ENCODE assay signal across 7 mouse cellular contexts in genomic region chr7:29853219-29853842, GRCm38 (mm10). TPM values are rescaled to one million over a fixed set of nuclear protein-coding genes. Genes with fewer than 3 reads are reported as not detected.
DNase-seq lines count a peak whose midpoint lies in the region; ATAC-seq and TF ChIP-seq lines count a peak whose summit lies in the region.

Gene Zfp940, minus strand, starts transcription at chr7:29853669.

- H3K9me3 ChIP-seq in embryonic facial prominence, embryonic 10.5 days = no peaks in the 10 kb centered on the region
- no peaks in the 10 kb centered on the region for H3K9me3 ChIP-seq in intestine, postnatal 0 days (ENCODE audit: control insufficient read depth)
- H3K9me3 ChIP-seq in midbrain, embryonic 12.5 days = 0 out of 2 replicates have a peak, but pooled peaks cover 4% of the 10 kb centered on the region

- WGBS in embryonic facial prominence, embryonic 10.5 days = 1% methylated on average over 21 of the region's 21 CpGs
- WGBS in intestine, postnatal 0 days = 1% methylated on average over 21 of the region's 21 CpGs
- 2% methylated on average over 21 of the region's 21 CpGs for WGBS in midbrain, embryonic 12.5 days

- H3K9ac ChIP-seq in intestine, postnatal 0 days (ENCODE audit: low read depth, low read length) = peak within 1 kb of the TSS; percentile 43
- peak within 1 kb of the TSS; percentile 70 for H3K9ac ChIP-seq in midbrain, embryonic 12.5 days (replicated peaks)

- ATAC-seq in intestine, postnatal 0 days = peak; percentile 78; the same call in 1 of the 2 replicates
- peak; percentile 98 for ATAC-seq in midbrain, embryonic 12.5 days (ENCODE audit: low FRiP score, low read depth)

- DNase-seq in adrenal gland, postnatal 10 days = peak; percentile 88
- DNase-seq in embryonic facial prominence, embryonic 10.5 days (ENCODE audit: low spot score) = peak; percentile 88
- DNase-seq in gonadal fat pad, adult 2 months (ENCODE audit: low read depth) = peak; percentile 34
- DNase-seq in left cerebral cortex, postnatal 4 days = peak; percentile 87
- DNase-seq in spleen, adult 12 weeks (ENCODE audit: low spot score) = peak; percentile 57

- no peak for TF ChIP-seq CTCF in intestine, postnatal 0 days (IDR thresholded peaks at IDR 0.05; ENCODE audit: low read depth)

- H3K27ac ChIP-seq in embryonic facial prominence, embryonic 10.5 days (replicated peaks) = peak within 1 kb of the TSS; percentile 86
- H3K27ac ChIP-seq in intestine, postnatal 0 days (ENCODE audit: low read depth, low read length) = no peak within 1 kb of the TSS
- peak within 1 kb of the TSS; percentile 32 for H3K27ac ChIP-seq in midbrain, embryonic 12.5 days (replicated peaks)

- H3K36me3 ChIP-seq in embryonic facial prominence, embryonic 10.5 days (replicated peaks) = peaks cover 30% of the 10 kb centered on the region
- H3K36me3 ChIP-seq in intestine, postnatal 0 days (ENCODE audit: control insufficient read depth, insufficient read depth) = no peaks in the 10 kb centered on the region
- peaks cover 18% of the 10 kb centered on the region for H3K36me3 ChIP-seq in midbrain, embryonic 12.5 days

- peak within 1 kb of the TSS; percentile 75 for H3K4me3 ChIP-seq in embryonic facial prominence, embryonic 10.5 days
- peak within 1 kb of the TSS; percentile 74 for H3K4me3 ChIP-seq in intestine, postnatal 0 days (ENCODE audit: low read depth, low read length)
- peak within 1 kb of the TSS; percentile 58 for H3K4me3 ChIP-seq in midbrain, embryonic 12.5 days

- intact Hi-C loops in left cerebral cortex, postnatal 4 days (cut with DNase I) = no loop called here

- H3K4me1 ChIP-seq in embryonic facial prominence, embryonic 10.5 days = peaks cover 7% of the 10 kb centered on the region
- H3K4me1 ChIP-seq in intestine, postnatal 0 days (replicated peaks; ENCODE audit: control insufficient read depth, insufficient read depth, low read length) = peaks cover 6% of the 10 kb centered on the region; the same call in 1 of the 2 replicates
- peaks cover 10% of the 10 kb centered on the region for H3K4me1 ChIP-seq in midbrain, embryonic 12.5 days

- H3K4me2 ChIP-seq in intestine, postnatal 0 days (replicated peaks; ENCODE audit: low read depth) = peak within 1 kb of the TSS; percentile 90
- H3K4me2 ChIP-seq in midbrain, embryonic 12.5 days (replicated peaks) = peak within 1 kb of the TSS; percentile 81

- H3K27me3 ChIP-seq in embryonic facial prominence, embryonic 10.5 days (replicated peaks; ENCODE audit: low read depth, poor library complexity, severe bottlenecking) = no peaks in the 10 kb centered on the region
- no peaks in the 10 kb centered on the region for H3K27me3 ChIP-seq in intestine, postnatal 0 days (replicated peaks; ENCODE audit: control insufficient read depth, insufficient read depth, low read length)
- no peaks in the 10 kb centered on the region for H3K27me3 ChIP-seq in midbrain, embryonic 12.5 days

RNA-seq across cellular contexts. Expression of gene Zfp940, which starts in this region (rescaled TPM):
- 1 to 10 TPM in 1 of 2 experiments, under 1 TPM in 1; 0.87 to 1.2 TPM for total RNA-seq in adrenal gland, postnatal 10 days (2021)
- polyA plus RNA-seq in embryonic facial prominence, embryonic 10.5 days (2016; fragmentation: Nextera tagmentation; extraction: Ambion mirVana) = 10.1 and 10.7 TPM in 2 replicates
- 0.20 and 0.37 TPM in 2 replicates for polyA plus RNA-seq in gonadal fat pad, adult 2 months (2012; rRNA removed)
- 0.98 and 0.99 TPM in 2 replicates for polyA plus RNA-seq in intestine, postnatal 0 days (2015; fragmentation: Nextera tagmentation; extraction: Ambion mirVana)
- total RNA-seq in left cerebral cortex, postnatal 4 days (2021) = 10 to 100 TPM; 17.7 to 19.5 TPM
- 11.8 and 12.4 TPM in 2 replicates for polyA plus RNA-seq in midbrain, embryonic 12.5 days (2016; fragmentation: Nextera tagmentation; extraction: Ambion mirVana)

Comparison
In these comparisons a context has a peak if more than half of its experiments do, and no peak if none do; other contexts are left out.
1. RNA of gene Zfp940 (total RNA-seq): 17.7 to 19.5 TPM in left cerebral cortex, postnatal 4 days; 0.87 to 1.2 TPM in adrenal gland, postnatal 10 days; every median in the first group is over 4 times any median in the second.
2. Peak in DNase-seq in gonadal fat pad, adult 2 months; RNA of the gene not detected or under 1 TPM.
3. Peak in ATAC-seq, H3K4me3 ChIP-seq, H3K9ac ChIP-seq and H3K4me2 ChIP-seq in intestine, postnatal 0 days; RNA of the gene not detected or under 1 TPM.
4. DNase-seq: peak in every context shown above with its lines; median percentile 88 in adrenal gland, postnatal 10 days; 88 in embryonic facial prominence, embryonic 10.5 days; 87 in left cerebral cortex, postnatal 4 days; 57 in spleen, adult 12 weeks; 34 in gonadal fat pad, adult 2 months.
5. Peak in every context shown above with its lines, with median percentiles within 50 percentile points of each other: H3K4me3 ChIP-seq.